Mouse (Mus musculus) intestine, postnatal 0 days (tissue): ENCODE data around the gene Rfx8. TPM values are rescaled to one million over a fixed set of nuclear protein-coding genes. Genes with fewer than 3 reads are reported as not detected.

Experiments
- ATAC-seq: fragments of 200-750 bp; cut with Nextera tagmentation; 2 replicates; pipeline ENCODE4 v1.8.0; 2017; ENCODE audit warnings: mild to moderate bottlenecking, moderate TSS enrichment, moderate library complexity
- H3K27ac ChIP-seq: fragments of 300-500 bp; sonication (generic); 2 replicates; pipeline ENCODE4 v1.5.1; 2014; ENCODE audit warnings: mild to moderate bottlenecking, low read depth, low read length, moderate library complexity
- H3K27me3 ChIP-seq: fragments of 300-500 bp; sonication (generic); replicated peaks from 2 replicates; pipeline ENCODE4 v1.6.1; 2014; ENCODE audit warnings: low read length, mixed read lengths; ENCODE audit not compliant: control insufficient read depth, insufficient read depth
- H3K36me3 ChIP-seq: fragments of 300-500 bp; sonication (generic); 2 replicates; pipeline ENCODE4 v1.6.1; 2014; ENCODE audit warnings: mild to moderate bottlenecking, moderate library complexity; ENCODE audit not compliant: control insufficient read depth, insufficient read depth
- H3K4me1 ChIP-seq: fragments of 300-500 bp; sonication (generic); replicated peaks from 2 replicates; pipeline ENCODE4 v1.6.1; 2014; ENCODE audit warnings: antibody characterized with exemption, low read length, mixed read lengths; ENCODE audit not compliant: control insufficient read depth, insufficient read depth
- H3K4me2 ChIP-seq: fragments of 300-500 bp; sonication (generic); replicated peaks from 2 replicates; pipeline ENCODE4 v1.6.1; 2014; ENCODE audit warnings: low read depth, mild to moderate bottlenecking, moderate library complexity
- H3K4me3 ChIP-seq: fragments of 300-500 bp; sonication (generic); 2 replicates; pipeline ENCODE4 v1.5.1; 2014; ENCODE audit warnings: low read depth, low read length
- H3K9ac ChIP-seq: fragments of 300-500 bp; sonication (generic); 2 replicates; pipeline ENCODE4 v1.6.1; 2014; ENCODE audit warnings: mild to moderate bottlenecking, low read depth, low read length
- H3K9me3 ChIP-seq: fragments of 300-500 bp; sonication (generic); 2 replicates; pipeline ENCODE4 v1.6.1; 2016; ENCODE audit warnings: mixed run types; ENCODE audit not compliant: control insufficient read depth
- CTCF ChIP-seq: sonication (generic); IDR thresholded peaks from 2 replicates; pipeline ENCODE4 v1.5.1; 2016; ENCODE audit warnings: low read depth, mild to moderate bottlenecking, control low read depth, antibody characterized with exemption, moderate library complexity
- WGBS: fragments of 180-500 bp; shearing (Covaris S2); extraction: QIAGEN DNeasy Blood & Tissue Kit; methylation state at CpG from one replicate; pipeline ENCODE4 v1.1.7; 2014; 5-methylcytosine and 5-hydroxymethylcytosine counted together
- polyA plus RNA-seq: library from polyadenylated mRNA; unstranded; fragments of >200 nt; fragmentation: Nextera tagmentation; extraction: Ambion mirVana; gene quantifications from 2 replicates; pipeline ENCODE4 v1.2.1, GENCODE M21; 2015

Rfx8 gene
- polyA plus RNA-seq, 1 experiment from 2014 or later = 0.16 TPM

- no peak overlapping the region for H3K4me2 ChIP-seq
- no peak for TF ChIP-seq CTCF
Measured at GRCm38 (mm10) chr1:39713842-39714658, 6.7 kb downstream of the Rfx8 start.

GRCm38 (mm10) chr1:39713300-39713699 is 7.5 kb downstream of the Rfx8 start:
- Histone ChIP-seq H3K36me3 (no peaks in the 10 kb centered on the region), H3K27ac (peak overlapping the region; percentile 17; the same call in 1 of the 2 replicates), H3K4me3 (no peak overlapping the region), H3K9me3 (no peaks in the 10 kb centered on the region), H3K27me3 (no peaks in the 10 kb centered on the region), H3K4me1 (no peaks in the 10 kb centered on the region), H3K4me2 (no peak overlapping the region), H3K9ac (no peak overlapping the region)
- TF ChIP-seq CTCF = no peak
- WGBS = 82% methylated on average over 8 of the region's 8 CpGs
- no peak for ATAC-seq

More at GRCm38 (mm10) chr1:39713842-39714658, 6.7 kb downstream of the Rfx8 start:
- 0 out of 2 replicates have a peak, but pooled peaks have one; percentile 4 for ATAC-seq
- Histone ChIP-seq H3K27me3 (no peaks in the 10 kb centered on the region), H3K9ac (no peak overlapping the region), H3K27ac (peak overlapping the region; percentile 17; the same call in 1 of the 2 replicates), H3K9me3 (no peaks in the 10 kb centered on the region), H3K36me3 (no peaks in the 10 kb centered on the region), H3K4me3 (no peak overlapping the region), H3K4me1 (no peaks in the 10 kb centered on the region)
- 53% methylated on average over 16 of the region's 16 CpGs for WGBS

- H3K36me3 ChIP-seq = no peaks in the 10 kb centered on the region
- no peaks in the 10 kb centered on the region for H3K27me3 ChIP-seq
- H3K4me3 ChIP-seq = no peak overlapping the region
- H3K9me3 ChIP-seq = no peaks in the 10 kb centered on the region
- no peak overlapping the region for H3K4me2 ChIP-seq
- 93% methylated on average over 7 of the region's 7 CpGs for WGBS
- H3K4me1 ChIP-seq = no peaks in the 10 kb centered on the region
- no peak for TF ChIP-seq CTCF
- H3K9ac ChIP-seq = no peak overlapping the region
- ATAC-seq = no peak
- no peak overlapping the region for H3K27ac ChIP-seq
Measured at GRCm38 (mm10) chr1:39712261-39712660, 8.5 kb downstream of the Rfx8 start.

- Histone ChIP-seq H3K27me3 (no peaks in the 10 kb centered on the region), H3K36me3 (no peaks in the 10 kb centered on the region), H3K4me3 (no peak overlapping the region), H3K9ac (no peak overlapping the region), H3K27ac (no peak overlapping the region), H3K9me3 (no peaks in the 10 kb centered on the region), H3K4me2 (no peak overlapping the region), H3K4me1 (no peaks in the 10 kb centered on the region)
- no peak for TF ChIP-seq CTCF
- ATAC-seq = no peak
- WGBS = 79% methylated on average over 4 of the region's 4 CpGs
Measured at GRCm38 (mm10) chr1:39710604-39711003, 10.2 kb downstream of the Rfx8 start.

GRCm38 (mm10) chr1:39710016-39710415 is 10.8 kb downstream of the Rfx8 start:
- TF ChIP-seq CTCF = peak; percentile 40
- 93% methylated on average over 5 of the region's 5 CpGs for WGBS

GRCm38 (mm10) chr1:39708778-39709177 is 12.0 kb downstream of the Rfx8 start:
- Histone ChIP-seq H3K4me2 (no peak overlapping the region), H3K4me3 (no peak overlapping the region), H3K9ac (no peak overlapping the region), H3K27ac (no peak overlapping the region), H3K9me3 (no peaks in the 10 kb centered on the region), H3K4me1 (no peaks in the 10 kb centered on the region), H3K36me3 (no peaks in the 10 kb centered on the region), H3K27me3 (no peaks in the 10 kb centered on the region)
- WGBS = 88% methylated on average over 5 of the region's 5 CpGs
- no peak for ATAC-seq
- TF ChIP-seq CTCF = no peak

More at GRCm38 (mm10) chr1:39710016-39710415, 10.8 kb downstream of the Rfx8 start:
- Histone ChIP-seq H3K4me1 (no peaks in the 10 kb centered on the region), H3K9ac (no peak overlapping the region), H3K9me3 (no peaks in the 10 kb centered on the region), H3K4me2 (no peak overlapping the region), H3K36me3 (no peaks in the 10 kb centered on the region), H3K4me3 (no peak overlapping the region), H3K27ac (no peak overlapping the region), H3K27me3 (no peaks in the 10 kb centered on the region)
- ATAC-seq = no peak
